Comparison of ENCODE assay signal across 9 mouse cellular contexts in the genomic region with DNA sequence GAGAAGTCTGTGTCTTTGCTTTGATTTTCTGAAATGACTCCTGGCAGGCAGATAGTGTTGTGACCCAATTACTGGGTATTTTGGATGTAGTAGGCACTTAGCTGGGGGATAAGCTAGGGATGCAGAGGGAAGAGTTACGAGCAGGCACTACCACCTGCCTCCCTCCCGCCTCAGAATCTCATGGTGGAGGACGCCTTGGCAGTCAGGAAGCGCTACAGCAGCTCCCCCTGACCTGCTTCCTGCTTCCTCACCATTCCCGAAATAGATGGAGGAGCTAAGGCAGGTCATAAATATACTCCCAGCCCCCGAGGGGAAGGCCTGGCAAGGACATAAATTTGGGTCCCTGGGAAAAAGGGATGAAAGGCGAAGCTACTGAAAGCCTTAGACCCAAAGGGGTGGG. TPM values are rescaled to one million over a fixed set of nuclear protein-coding genes. Genes with fewer than 3 reads are reported as not detected.
DNase-seq lines count a peak whose midpoint lies in the region; ATAC-seq and TF ChIP-seq lines count a peak whose summit lies in the region.
"Had no signal": no experiment of that assay in that cellular context is flagged by ENCODE, and none has a peak within 500 bp of the region (broad histone marks: within the 10 kb centered on the region; RNA-seq: fewer than 3 reads in every experiment).

No protein-coding gene starts in this region.

- H3K4me3 ChIP-seq in left cerebral cortex, adult 2 months: no peak overlapping the region
- no peak overlapping the region for H3K4me3 ChIP-seq in kidney, postnatal 0 days (replicated peaks; ENCODE audit: low read depth, low read length)
- no peak overlapping the region for H3K4me3 ChIP-seq in stomach, postnatal 0 days (ENCODE audit: low read depth, low read length)
- H3K4me3 ChIP-seq: liver, embryonic 12.5 days had no signal

- H3K27me3 ChIP-seq in kidney, postnatal 0 days (ENCODE audit: insufficient read depth, low read length): no peaks in the 10 kb centered on the region
- no peaks in the 10 kb centered on the region for H3K27me3 ChIP-seq in stomach, postnatal 0 days (ENCODE audit: control insufficient read depth, insufficient read depth, low read length)

- 27% methylated on average over 7 of the region's 7 CpGs for WGBS in kidney, postnatal 0 days
- WGBS in stomach, postnatal 0 days: 68% methylated on average over 7 of the region's 7 CpGs

- no peak for ATAC-seq in kidney, postnatal 0 days (replicated peaks; ENCODE audit: low FRiP score, low read depth)
- ATAC-seq in stomach, postnatal 0 days (ENCODE audit: low FRiP score, low TSS enrichment): no peak
- ATAC-seq: liver, embryonic 12.5 days had no signal

- intact Hi-C loops in left cerebral cortex, adult 2 months (cut with DNase I): no loop called here

- peak overlapping the region; percentile 45 for H3K27ac ChIP-seq in left cerebral cortex, adult 2 months
- 0 out of 2 replicates have a peak overlapping the region, but pooled peaks have one; percentile 36 for H3K27ac ChIP-seq in kidney, postnatal 0 days
- no peak overlapping the region for H3K27ac ChIP-seq in stomach, postnatal 0 days (replicated peaks)
- H3K27ac ChIP-seq: liver, embryonic 12.5 days had no signal

- no peaks in the 10 kb centered on the region for H3K36me3 ChIP-seq in kidney, postnatal 0 days (ENCODE audit: insufficient read depth, low read length)
- no peaks in the 10 kb centered on the region for H3K36me3 ChIP-seq in stomach, postnatal 0 days (ENCODE audit: control insufficient read depth, insufficient read depth, low read length)
- H3K36me3 ChIP-seq: liver, embryonic 12.5 days had no signal

- H3K9me3 ChIP-seq in kidney, postnatal 0 days (replicated peaks; ENCODE audit: low read length): no peaks in the 10 kb centered on the region
- no peaks in the 10 kb centered on the region for H3K9me3 ChIP-seq in stomach, postnatal 0 days (ENCODE audit: control insufficient read depth, low read length)
- H3K9me3 ChIP-seq: liver, embryonic 12.5 days had no signal

- TF ChIP-seq EP300 in stomach, postnatal 0 days (optimal IDR thresholded peaks at IDR 0.05): no peak

- H3K9ac ChIP-seq in kidney, postnatal 0 days (ENCODE audit: low read depth, low read length): no peak overlapping the region
- no peak overlapping the region for H3K9ac ChIP-seq in stomach, postnatal 0 days (ENCODE audit: low read length)
- H3K9ac ChIP-seq: liver, embryonic 12.5 days had no signal

- no peak for TF ChIP-seq CTCF in left cerebral cortex, adult 2 months (IDR thresholded peaks at IDR 0.05)
- no peak for TF ChIP-seq CTCF in kidney, postnatal 0 days (IDR thresholded peaks at IDR 0.05; ENCODE audit: low read depth)
- no peak for TF ChIP-seq CTCF in stomach, postnatal 0 days (IDR thresholded peaks at IDR 0.05; ENCODE audit: low read depth)

- H3K4me1 ChIP-seq in kidney, postnatal 0 days (replicated peaks; ENCODE audit: insufficient read depth, low read length): peaks cover 48% of the 10 kb centered on the region
- H3K4me1 ChIP-seq in stomach, postnatal 0 days (replicated peaks; ENCODE audit: control insufficient read depth, insufficient read depth): no peaks in the 10 kb centered on the region

- peak overlapping the region; percentile 0; the same call in 1 of the 2 replicates for H3K4me2 ChIP-seq in kidney, postnatal 0 days (ENCODE audit: low read length)
- H3K4me2 ChIP-seq in stomach, postnatal 0 days (replicated peaks; ENCODE audit: low read depth): no peak overlapping the region
- H3K4me2 ChIP-seq: liver, embryonic 12.5 days had no signal

- DNase-seq in cerebellum, adult 8-10 months: peak; percentile 27
- DNase-seq in cerebellum, adult 9-10 months: no peak
- DNase-seq in left cerebral cortex, adult 2 months (ENCODE audit: extremely low spot score in 1 of 2, low spot score in 2 of 2): peak in 1 of 2 experiments; percentile 28
- no peak for DNase-seq in left cerebral cortex, adult 11 months (ENCODE audit: low spot score)
- DNase-seq in cerebellum, postnatal 10 days: peak; percentile 35
- DNase-seq in kidney, postnatal 0 days (ENCODE audit: low spot score): peak; percentile 71
- no peak for DNase-seq in stomach, postnatal 0 days (ENCODE audit: low spot score)
- DNase-seq in layer of hippocampus, postnatal 36 days: no peak

RNA-seq across cellular contexts. Expression of a gene that starts 9.3 kb away (rescaled TPM):
- 10 to 100 TPM; 60.1 to 70.5 TPM for total RNA-seq in left cerebral cortex, adult 2 months (2021)
- 47.0 and 52.7 TPM in 2 replicates for polyA plus RNA-seq in kidney, postnatal 0 days (2015; fragmentation: Nextera tagmentation; extraction: Ambion mirVana)
- polyA plus RNA-seq in stomach, postnatal 0 days (2015; fragmentation: Nextera tagmentation; extraction: Ambion mirVana): 16.8 and 18.3 TPM in 2 replicates
- total RNA-seq in layer of hippocampus, postnatal 36 days (2021): 10 to 100 TPM; 48.7 to 59.2 TPM

Comparison
In these comparisons a context has a peak if more than half of its experiments do, and no peak if none do; other contexts are left out.
1. DNase-seq: peak in cerebellum, adult 8-10 months (single experiment), cerebellum, postnatal 10 days (2 of 2) and kidney, postnatal 0 days (single experiment); none in cerebellum, adult 9-10 months (single experiment), left cerebral cortex, adult 11 months (single experiment), stomach, postnatal 0 days (single experiment) and layer of hippocampus, postnatal 36 days (0 of 2).